Mouse (Mus musculus) lung, postnatal 36 days (tissue): ENCODE data around the gene Fgfr2.
A peak's percentile ranks its signal among the peaks of the same experiment; 100 is the strongest.

Experiments used
- DNase-seq: peaks from one replicate; pipeline ENCODE4 v3.0.0; 2022; ENCODE audit warnings: mixed read lengths

Gene Fgfr2

DNA sequence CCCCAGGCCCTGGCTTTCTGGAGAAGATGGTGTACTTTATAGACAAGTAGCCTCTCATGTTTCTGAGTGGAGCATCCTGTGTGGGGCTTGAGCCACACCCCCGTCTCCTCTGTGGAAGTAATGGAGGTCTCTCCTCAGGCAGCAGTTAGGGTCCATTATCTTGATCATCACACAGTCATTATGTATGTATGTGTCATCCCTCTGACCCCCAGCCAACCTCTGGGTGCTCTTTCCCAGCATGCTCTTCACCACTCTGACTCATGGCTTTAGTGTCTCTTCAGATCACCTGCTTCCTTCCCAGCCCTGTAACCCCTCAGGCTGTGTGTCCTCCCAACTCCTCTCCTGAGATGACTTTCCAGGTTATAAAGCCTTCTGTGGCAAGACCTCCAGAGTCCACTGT, 481.5 kb downstream of the Fgfr2 start:
- no peak for DNase-seq

DNA sequence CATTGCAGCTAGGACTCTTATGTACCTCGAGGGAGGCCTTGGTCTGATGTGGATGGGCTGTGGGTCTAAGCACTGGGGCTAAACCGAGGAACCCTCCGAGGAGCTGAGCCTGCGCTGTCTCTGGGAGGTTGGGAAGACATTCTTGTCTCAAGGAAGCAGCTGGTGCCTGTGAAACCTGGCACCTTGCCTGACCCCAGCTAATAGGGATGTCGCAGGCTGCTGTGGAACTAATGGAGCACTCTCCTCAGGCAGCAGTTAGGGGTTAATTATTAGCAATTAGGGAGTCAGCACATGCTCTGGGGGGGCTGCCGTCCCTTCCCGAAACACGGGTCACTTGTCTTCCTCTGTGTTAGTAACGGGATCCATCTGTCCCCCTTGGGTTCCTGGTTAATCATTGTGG, 482.2 kb downstream of the Fgfr2 start:
- DNase-seq: no peak

DNA sequence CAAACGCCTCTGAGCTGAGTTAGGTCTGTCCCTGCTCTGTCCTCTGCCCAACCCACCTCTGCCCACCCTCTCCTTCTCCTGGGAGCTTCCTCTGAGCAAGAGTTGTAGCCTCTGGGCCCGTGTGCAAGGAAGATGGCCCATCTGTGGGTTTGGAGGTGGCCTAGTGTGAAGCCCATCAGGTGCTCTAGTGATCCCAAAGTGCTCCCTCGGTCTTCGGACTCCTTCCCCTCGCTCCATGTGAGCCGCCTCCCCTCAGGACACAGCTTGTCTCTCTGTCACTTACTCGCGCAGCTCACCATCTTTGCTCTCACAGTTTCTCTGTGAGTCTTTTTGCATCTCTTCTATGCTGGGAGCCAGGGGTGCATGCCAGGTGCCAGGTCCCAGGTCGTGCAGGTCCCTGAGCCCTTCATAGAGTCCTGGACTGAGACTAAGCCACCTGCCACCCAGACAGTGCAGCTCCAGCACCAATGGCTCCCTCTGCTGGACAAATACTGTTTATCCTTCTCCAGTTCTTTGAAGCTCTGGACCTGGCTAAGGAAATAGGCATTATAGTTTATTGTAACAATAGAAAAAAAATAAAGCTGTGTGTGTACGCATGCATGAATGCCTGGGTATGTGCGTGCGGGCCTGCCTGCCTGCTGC, 484.6 kb downstream of the Fgfr2 start:
- peak; percentile 80 for DNase-seq

DNA sequence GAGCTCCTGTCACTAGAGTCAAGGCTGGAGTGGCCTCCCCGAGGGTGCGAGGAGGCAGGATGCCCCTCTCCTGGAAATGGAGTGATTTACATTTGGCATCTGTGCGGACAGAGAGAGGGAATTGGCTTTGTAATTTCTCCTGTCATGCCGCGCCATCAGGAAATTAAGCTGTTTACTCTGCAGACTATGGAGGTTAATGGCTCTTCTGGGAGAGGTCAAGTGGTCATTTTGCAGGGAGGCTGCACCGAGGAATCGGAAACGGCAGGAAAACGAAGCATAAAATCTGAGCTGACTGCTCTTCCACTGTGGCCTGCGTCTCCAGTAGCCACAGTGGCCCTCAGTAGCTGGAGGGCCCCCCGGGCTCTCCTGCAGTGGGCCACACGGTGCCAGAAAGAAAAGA, 485.9 kb downstream of the Fgfr2 start:
- peak; percentile 79 for DNase-seq

DNA sequence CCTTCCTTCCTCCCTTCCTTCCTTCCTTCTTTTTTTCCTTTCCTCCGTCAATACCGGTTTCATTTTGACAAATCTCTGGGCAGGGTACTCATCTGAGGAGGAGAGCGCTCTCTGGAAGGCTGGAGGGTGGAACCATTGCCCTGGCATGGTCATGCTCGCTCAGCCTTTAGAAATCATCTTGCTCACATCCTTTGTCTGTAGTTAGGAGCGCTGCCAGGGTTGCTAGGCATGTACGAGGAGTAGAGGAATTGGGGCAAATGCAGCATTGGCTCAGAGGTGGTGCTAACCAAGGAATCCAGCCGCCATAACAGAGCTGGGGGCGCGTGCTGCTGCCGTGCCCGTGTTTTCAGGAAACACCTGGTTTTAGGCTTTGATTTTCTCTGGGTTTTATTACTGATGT, 491.8 kb downstream of the Fgfr2 start:
- no peak for DNase-seq

DNA sequence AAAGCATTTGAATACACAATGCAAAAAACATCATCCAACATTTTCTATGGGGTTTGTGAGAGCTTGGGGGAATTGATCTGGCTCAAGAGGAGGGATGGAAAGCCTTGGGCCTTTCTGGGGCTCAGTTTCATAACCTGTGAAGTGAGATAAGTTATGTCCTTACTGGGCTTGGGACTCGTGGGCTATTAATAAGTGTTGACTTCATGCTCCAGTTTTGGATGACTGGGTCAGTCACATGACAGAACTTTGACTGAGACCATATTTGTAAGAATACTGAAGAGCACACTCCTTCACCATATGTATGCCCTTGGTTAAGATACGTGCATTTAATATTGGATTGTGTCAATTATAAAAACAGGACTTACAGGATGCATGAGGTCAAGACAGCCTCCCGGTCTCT, 495.7 kb downstream of the Fgfr2 start:
- no peak for DNase-seq

DNA sequence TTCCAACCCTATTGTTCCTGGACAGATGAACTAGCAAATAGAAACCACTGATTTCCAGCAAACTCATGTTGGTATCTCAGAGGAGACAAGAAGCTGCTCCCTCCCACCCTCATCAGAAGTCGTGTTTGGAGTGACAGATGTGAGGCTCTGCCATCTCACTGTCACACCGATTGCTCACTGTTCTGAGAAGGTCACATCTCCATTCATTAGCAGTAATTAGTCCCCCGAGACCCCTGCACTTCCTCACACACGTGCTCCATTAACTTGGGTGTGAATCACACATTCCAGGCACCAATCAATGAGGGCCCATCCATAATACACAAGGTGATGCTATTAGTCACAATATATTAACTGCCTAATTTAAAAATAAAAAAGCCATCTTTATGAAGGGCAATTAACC, 497.0 kb downstream of the Fgfr2 start:
- no peak for DNase-seq

DNA sequence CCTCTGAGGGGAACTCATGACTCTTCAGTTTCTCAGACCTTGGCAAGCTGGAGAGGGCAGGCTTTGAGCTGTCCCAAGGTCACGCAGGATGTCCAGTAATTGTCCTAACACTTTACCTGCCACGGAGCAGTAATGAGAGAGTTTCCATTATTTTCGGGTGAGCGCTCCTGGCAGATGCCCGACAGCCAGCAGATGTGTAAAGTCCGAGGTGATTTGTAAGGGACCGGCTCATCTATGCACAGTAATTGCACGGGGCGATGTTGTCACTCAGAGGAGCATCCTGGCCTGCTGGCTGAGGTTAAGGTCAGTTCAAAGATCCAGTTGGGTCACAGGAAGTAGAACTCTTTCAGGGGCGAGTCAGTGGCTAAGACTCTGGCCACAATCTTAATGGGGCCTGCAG, 499.0 kb downstream of the Fgfr2 start:
- DNase-seq: no peak

DNA sequence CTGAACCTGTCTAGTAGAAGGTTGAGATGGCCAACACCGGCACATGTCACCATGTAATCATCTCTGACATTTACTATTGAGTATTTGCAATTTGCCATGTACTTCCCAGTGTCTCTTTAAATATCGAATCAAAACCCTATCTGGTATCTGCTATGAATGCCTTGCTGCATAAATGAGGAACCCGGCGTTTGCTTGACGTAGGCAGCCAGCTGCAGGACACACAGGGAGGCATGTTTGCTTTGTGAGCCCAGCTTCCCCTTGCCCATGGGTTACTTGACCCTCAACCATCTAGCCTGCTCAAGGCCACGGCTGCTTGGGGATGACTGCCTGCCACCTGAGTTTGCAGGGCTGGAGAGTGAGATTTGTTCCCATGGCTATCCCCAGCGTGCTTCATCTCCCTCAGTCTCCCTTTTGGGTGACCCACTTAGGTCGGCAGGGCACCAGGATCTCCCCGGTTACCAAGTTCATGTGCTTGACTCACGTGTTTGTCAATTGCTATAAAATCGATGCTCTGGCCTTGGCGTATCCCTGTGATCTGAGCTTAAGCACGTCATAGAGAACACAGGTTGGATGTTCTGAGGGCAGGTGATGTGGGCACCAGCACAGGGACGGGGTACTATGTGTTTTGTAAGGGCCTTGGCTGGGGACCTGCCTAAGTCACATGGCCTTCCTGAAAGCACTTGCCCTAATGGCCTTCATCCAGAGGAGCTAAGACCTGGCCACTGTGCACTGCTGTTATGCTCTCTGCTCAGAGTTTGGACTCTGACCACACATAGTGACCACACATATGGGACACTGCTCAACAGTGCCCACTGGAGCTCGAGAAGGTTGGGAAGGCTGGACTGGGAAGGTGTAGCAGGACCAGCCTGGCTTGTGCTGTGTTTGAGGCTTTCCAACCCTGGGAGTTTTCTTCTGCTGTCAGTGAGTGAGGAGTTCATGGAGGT, 502.9 kb downstream of the Fgfr2 start:
- no peak for DNase-seq

DNA sequence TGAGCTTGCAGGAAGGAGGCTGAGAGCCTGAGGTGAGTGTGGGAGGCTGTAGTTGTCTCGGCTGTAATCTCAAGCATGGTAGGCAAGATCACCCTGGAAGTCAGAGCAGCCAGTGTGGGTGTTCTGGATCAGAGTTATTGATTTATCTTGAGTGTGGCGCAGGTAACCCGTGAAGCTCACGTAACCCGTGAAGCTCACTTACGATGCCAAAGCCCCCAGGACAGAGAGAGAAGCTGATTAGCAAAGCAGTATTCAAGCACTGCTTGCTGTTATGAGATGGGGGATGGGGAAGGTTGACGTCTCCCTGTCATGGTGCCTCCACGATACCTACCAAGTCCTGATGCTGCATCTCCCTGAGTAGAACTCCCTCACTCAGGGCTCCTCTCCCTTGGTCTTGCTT, 503.6 kb downstream of the Fgfr2 start:
- DNase-seq: no peak

DNA sequence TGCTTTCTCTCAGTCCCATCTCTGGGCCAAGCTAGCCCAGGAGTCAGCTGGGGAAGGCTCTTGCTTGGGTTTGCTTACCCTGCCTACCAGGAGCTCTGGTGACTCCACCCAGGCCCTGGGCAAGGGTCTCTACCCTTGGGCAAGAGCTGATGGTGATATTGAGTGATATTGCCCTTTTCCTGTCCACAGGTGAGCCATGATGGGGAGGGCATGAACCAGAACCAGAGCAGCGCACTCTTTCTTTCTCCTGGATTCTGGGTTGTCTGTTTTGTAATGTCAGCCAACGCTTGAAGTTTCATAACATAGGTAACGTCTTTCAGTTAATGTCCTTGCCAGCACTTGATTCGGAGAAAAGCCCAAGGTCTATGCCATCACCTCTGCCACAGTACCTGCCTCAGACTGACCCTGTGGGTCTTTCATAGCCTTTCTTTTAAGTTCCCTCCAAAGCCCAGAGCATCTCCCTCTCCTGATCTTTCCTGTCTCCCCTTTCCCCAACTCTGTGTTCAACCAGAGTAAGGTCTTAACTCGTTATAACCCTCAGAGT, 506.1 kb downstream of the Fgfr2 start:
- no peak for DNase-seq

DNA sequence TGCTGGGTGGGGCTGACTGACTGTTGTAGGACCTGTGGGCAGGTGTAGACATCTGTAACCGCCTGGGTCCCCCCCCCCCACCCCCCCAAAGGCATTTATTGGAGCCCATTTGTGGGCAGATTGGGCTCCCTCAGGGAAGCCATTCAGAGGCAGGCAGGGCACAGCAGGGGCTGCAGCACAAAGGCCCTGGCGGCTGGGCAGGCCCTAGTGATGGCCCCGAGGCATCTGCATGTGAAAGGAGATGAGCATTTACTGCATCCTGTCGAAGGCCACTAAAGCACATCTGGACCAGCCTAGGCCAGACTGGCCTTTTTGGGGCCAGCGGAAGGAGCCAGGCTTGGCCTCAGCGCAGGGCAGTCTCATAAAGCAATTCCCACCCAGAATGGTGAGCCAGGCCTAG, 506.8 kb downstream of the Fgfr2 start:
- no peak for DNase-seq

DNA sequence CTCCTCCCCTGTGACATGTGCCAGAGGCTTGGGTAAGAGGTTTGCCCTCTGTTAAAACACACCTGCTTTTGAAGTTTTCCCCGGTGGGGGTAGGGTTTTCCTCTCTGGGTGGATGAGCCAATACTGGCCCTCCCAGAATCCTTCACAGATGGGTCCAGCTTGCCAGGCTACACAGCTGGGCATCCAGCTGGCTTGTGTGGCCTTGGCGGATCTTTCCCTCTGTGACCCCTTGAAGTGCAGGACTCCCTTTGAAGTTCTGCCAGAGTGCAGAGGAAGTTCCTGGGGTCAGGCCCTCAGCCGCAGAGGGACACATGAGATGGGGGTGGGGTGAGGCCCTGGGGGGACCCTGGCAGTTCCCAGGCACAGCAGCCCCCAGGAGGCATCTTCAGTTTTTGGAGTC, 507.8 kb downstream of the Fgfr2 start:
- DNase-seq: peak; percentile 31

DNA sequence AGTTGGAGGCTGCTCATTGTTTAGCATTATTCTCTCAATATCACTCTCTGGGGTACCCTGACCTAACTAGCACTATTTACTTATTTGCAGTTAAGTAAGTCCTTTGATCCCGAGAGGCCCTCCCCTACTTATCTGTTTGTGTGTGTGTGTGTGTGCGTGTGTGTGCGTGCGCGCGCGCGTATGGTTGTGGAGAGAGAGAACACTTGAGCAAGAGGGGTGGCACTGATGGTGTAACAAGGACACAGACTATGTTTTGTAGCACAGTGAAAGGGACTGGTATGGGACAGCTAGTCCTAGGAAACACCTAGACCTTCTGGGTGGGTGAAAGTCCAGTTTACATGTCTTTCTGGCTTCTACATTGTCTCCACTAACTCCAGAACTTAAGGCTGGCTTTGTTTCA, 511.6 kb downstream of the Fgfr2 start:
- no peak for DNase-seq

DNA sequence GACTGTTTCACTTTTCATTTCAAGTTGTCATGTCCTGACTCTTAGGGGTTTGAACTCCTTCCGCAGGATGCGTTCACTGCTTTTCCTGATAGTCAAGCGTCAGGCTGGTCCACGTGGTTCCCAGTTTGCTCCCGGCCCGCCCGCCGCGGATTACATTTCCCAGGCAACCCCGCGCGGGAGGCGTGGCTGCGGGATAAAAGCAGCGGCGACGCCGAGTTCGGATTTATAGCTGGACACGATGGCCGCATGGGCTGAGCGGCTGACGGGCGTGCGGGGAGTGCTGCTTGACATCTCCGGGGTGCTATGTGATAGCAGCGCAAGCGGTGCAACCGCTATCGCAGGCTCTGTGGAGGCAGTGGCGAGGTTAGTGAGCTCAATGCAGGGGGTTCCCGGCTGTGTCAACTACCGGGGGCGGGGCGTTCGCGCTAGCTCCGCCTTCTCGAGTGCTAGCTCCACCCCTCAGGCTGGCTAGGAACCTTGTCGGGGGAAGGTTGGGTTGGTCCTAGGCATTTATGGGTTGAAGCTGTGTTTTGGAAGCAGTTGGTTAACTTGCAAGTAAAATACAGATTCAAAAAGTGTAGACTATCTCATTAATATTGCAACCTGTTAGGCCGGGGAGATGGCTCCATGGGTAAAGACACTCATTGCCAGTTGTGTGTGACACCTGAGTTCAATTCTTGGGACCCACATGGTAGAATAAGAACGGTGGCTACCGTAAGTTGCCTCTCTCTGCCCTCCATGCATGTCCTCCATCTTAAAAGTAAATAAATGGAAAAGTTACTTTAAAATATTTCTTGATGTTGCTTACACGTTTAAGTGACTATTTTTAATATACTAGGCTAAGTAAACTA, 512.5 kb downstream of the Fgfr2 start, which contains the start of gene Lhpp:
TSS of gene Lhpp (plus strand) at position 171 of the 851 bp plus-strand sequence.
- peak; percentile 87 for DNase-seq

DNA sequence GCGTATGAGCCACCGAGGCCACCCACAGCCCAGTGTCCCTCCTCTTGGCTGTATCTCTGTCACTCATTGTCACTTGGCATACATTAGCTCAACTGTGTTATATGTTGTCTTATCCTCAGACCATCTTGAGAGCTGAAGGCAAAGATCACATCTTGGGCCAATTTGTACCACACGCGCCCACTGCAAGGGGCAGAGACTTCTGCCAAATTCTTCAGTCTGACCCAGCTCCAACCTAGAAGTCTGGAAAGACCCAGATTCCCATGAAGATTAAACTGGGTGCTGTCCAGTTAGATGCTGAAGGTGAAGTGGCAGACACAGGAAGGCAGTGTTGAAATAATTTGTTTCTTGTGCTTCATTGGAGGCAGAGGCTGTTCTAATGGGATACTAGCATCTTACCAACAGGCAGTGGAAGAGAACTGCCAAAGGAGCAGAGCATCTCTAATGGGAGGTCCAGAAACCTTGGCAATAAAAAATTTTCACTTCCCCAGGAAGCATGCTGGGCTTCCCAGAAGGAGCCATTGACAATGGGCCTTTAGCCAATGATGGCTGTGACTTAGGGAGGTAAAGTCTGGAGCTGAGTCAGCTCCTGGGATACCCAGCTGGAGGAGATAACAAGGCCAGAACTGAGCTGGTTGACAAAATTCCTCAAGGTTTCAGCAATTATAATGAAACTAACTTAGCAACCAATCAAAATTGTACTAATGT, 514.7 kb downstream of the Fgfr2 start:
- no peak for DNase-seq

DNA sequence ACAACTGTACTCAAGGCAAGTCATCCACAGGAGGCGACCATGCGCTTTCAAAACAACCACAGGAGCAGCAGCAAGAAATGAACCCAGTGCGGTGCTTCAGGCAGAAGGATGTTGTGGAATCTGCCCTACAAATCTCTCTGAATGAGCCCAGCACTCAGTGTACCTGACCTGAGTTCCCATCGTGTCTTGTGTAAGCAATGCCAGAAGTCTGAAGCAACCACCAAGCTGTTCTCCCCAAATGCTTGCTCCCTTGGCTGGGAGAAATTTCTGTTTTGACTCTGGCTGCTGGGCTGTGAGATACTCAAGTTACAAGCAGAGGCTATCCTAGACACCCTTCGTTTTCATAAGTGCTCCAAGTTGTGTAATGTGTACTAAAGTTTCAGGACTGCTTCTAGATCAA, 517.5 kb downstream of the Fgfr2 start:
- DNase-seq: no peak

DNA sequence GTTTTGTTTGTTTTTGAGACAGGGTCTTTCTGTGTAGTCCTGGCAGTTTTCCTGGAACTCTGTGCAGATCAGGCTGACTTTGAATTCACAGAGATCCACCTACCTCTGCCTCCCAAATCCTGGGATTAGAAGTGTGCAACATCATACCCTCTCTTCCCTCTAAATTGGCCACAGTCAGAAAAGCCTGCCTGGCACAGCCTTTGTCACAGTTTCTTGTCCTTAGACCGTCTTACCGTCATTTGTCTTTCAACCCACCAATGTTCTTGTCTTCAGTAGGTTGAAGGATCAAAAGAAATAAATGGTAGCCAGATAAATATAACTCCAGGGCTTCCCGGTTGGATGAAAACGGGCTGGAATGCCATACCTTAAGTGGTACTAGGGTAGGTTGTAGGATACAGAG, 518.4 kb downstream of the Fgfr2 start:
- DNase-seq: no peak

DNA sequence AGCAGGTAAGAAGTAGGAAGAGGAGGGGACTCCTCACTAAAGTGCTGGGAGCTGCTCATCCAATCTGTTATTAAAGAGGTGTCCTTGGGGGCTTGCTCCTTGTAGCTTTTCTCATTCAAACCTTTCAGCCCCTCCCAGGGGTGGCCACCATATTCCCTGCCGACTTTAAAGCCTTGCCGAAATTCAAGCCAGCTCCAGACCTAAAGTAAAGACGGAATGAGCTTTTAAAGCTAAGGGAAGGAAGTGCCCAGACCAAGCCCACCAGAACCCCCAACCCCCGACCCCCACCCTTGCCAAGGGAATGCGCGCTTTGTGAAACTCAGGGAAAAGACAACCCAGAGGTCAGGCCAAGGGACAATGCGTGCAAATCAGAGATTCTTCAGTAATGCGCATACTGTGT, 522.2 kb downstream of the Fgfr2 start:
- DNase-seq: no peak

DNA sequence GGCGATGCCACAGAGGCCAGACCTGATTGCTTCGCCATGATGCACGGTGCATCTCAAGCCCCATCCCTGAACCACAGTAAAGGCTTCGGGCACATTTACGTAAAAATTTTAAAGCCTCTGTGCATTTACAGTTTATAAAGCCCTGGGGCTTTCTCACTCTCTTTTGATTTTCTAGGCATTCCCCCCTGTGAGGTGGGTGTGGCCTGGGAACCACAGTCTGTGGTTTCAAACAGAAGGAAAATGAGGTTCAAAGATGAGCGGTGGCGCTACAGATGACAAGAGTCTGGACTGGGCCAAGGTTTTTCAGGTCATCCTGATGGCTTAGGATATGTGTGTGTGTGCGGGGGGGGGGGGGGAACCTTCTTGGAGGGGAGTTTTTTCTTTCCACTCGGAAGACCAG, 523.1 kb downstream of the Fgfr2 start:
- DNase-seq: no peak

DNA sequence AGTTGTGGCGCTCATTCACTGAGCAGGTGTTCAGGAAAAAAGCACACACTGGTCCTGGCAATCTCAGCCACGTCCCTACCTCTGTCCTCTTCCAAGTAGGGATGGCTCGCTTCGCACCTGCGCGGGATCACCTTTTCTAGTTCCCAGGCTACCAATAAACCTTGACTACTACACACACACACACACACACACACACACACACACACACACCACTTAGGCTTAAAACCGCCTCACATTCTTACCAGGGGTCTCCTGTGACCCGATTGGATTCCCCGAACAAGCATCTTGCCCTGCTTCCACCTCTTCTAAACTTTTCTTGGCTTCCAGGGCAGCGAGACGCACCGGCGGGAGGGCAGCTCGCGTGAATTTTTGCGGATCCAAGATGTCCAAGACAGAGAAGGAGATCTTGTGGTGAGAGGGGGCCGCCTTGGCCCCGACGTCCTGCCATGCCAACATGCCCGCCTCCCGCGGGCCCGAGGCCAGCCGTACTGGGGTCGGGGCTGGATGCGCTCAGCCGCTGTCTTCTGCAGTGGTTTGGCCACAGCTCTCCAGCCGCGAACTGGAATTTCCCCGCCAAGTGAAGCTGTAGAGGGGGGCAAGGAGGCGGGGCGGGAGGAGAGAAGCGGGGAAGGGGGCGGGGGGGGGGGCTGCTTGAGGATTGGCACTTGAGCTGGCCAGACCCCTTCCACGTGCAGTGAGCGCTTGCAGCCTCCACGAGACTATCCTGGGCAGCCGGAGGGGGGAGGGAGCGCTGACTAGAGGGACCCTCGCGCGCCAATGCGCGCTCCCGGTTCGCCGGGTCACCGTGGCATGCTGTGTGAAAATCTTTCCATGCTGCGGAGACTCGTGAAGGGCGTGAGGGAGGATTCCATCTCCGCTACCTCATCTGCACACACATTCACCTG, 523.8 kb downstream of the Fgfr2 start, which contains the start of gene Nkx1-2:
TSS of gene Nkx1-2 (minus strand) at position 567 of the 905 bp plus-strand sequence.
- DNase-seq: no peak
